Mouse (Mus musculus): ENCODE results near the gene Smim6. TPM values are rescaled to one million over a fixed set of nuclear protein-coding genes. Genes with fewer than 3 reads are reported as not detected.

The Smim6 gene
- polyA plus RNA-seq, 1 experiment: not detected

- no peak for DNase-seq
- TF ChIP-seq CTCF (IDR thresholded peaks at IDR 0.05; ENCODE audit: borderline replicate concordance, insufficient read depth, low read depth, low read length) (no peak), POLR2A (IDR thresholded peaks at IDR 0.05; ENCODE audit: borderline replicate concordance, insufficient read depth, low read length) (no peak)
- Histone ChIP-seq H3K4me3 (replicated peaks; ENCODE audit: insufficient read depth, low read depth, low read length) (no peak overlapping the region), H3K27ac (ENCODE audit: insufficient read depth, low read length) (no peak overlapping the region), H3K4me1 (ENCODE audit: control insufficient read depth, insufficient read depth, low read length) (no peaks in the 10 kb centered on the region), H3K27me3 (ENCODE audit: control insufficient read depth, insufficient read depth, low read length) (no peaks in the 10 kb centered on the region)
- WGBS: 53% methylated on average over 3 of the region's 3 CpGs
Observed at GRCm38 (mm10) chr11:115931235-115931634, 19.4 kb downstream of the Smim6 start.

GRCm38 (mm10) chr11:115933108-115933746, 21.4 kb downstream of the Smim6 start, which contains the start of the genes Sap30bp and Recql5:
Gene Sap30bp, plus strand, starts transcription at chr11:115933282.
Gene Recql5, minus strand, starts transcription at chr11:115933477.
- peak within 1 kb of the TSS; percentile 8; the same call in 1 of the 2 replicates for H3K27ac ChIP-seq (ENCODE audit: insufficient read depth, low read length)
- H3K27me3 ChIP-seq (ENCODE audit: control insufficient read depth, insufficient read depth, low read length): no peaks in the 10 kb centered on the region
- WGBS: under 1% methylated on average over 28 of the region's 28 CpGs
- H3K4me1 ChIP-seq (ENCODE audit: control insufficient read depth, insufficient read depth, low read length): no peaks in the 10 kb centered on the region
- peak within 1 kb of the TSS; percentile 95 for H3K4me3 ChIP-seq (replicated peaks; ENCODE audit: insufficient read depth, low read depth, low read length)
- TF ChIP-seq CTCF (IDR thresholded peaks at IDR 0.05; ENCODE audit: borderline replicate concordance, insufficient read depth, low read depth, low read length) (no peak), POLR2A (IDR thresholded peaks at IDR 0.05; ENCODE audit: borderline replicate concordance, insufficient read depth, low read length) (peak; percentile 86; the same call in 1 of the 2 replicates)
- peak; percentile 98 for DNase-seq

- no peaks in the 10 kb centered on the region for H3K4me1 ChIP-seq (ENCODE audit: control insufficient read depth, insufficient read depth, low read length)
- under 1% methylated on average over 16 of the region's 16 CpGs for WGBS
- H3K27ac ChIP-seq (ENCODE audit: insufficient read depth, low read length): peak overlapping the region; percentile 8; the same call in 1 of the 2 replicates
- peak overlapping the region; percentile 95 for H3K4me3 ChIP-seq (replicated peaks; ENCODE audit: insufficient read depth, low read depth, low read length)
- no peak for DNase-seq
- H3K27me3 ChIP-seq (ENCODE audit: control insufficient read depth, insufficient read depth, low read length): no peaks in the 10 kb centered on the region
- TF ChIP-seq POLR2A (IDR thresholded peaks at IDR 0.05; ENCODE audit: borderline replicate concordance, insufficient read depth, low read length) (no peak), CTCF (IDR thresholded peaks at IDR 0.05; ENCODE audit: borderline replicate concordance, insufficient read depth, low read depth, low read length) (no peak)
Observed at GRCm38 (mm10) chr11:115933747-115934110, 21.9 kb downstream of the Smim6 start.

GRCm38 (mm10) chr11:115939690-115940329, 28.0 kb downstream of the Smim6 start:
- WGBS: 33% methylated on average over 6 of the region's 6 CpGs
- Histone ChIP-seq H3K4me3 (replicated peaks; ENCODE audit: insufficient read depth, low read depth, low read length) (no peak overlapping the region), H3K4me1 (ENCODE audit: control insufficient read depth, insufficient read depth, low read length) (no peaks in the 10 kb centered on the region), H3K27ac (ENCODE audit: insufficient read depth, low read length) (no peak overlapping the region), H3K27me3 (ENCODE audit: control insufficient read depth, insufficient read depth, low read length) (no peaks in the 10 kb centered on the region)
- peak; percentile 57 to 71 for DNase-seq
- TF ChIP-seq POLR2A (IDR thresholded peaks at IDR 0.05; ENCODE audit: borderline replicate concordance, insufficient read depth, low read length) (no peak), CTCF (IDR thresholded peaks at IDR 0.05; ENCODE audit: borderline replicate concordance, insufficient read depth, low read depth, low read length) (peak; percentile 63; the same call in 1 of the 2 replicates)

- TF ChIP-seq POLR2A (IDR thresholded peaks at IDR 0.05; ENCODE audit: borderline replicate concordance, insufficient read depth, low read length) (no peak), CTCF (IDR thresholded peaks at IDR 0.05; ENCODE audit: borderline replicate concordance, insufficient read depth, low read depth, low read length) (peak; percentile 28; the same call in 1 of the 2 replicates)
- 77% methylated on average over 7 of the region's 7 CpGs for WGBS
- no peak for DNase-seq
- H3K27ac ChIP-seq (ENCODE audit: insufficient read depth, low read length): no peak overlapping the region
- H3K27me3 ChIP-seq (ENCODE audit: control insufficient read depth, insufficient read depth, low read length): no peaks in the 10 kb centered on the region
- H3K4me1 ChIP-seq (ENCODE audit: control insufficient read depth, insufficient read depth, low read length): no peaks in the 10 kb centered on the region
- H3K4me3 ChIP-seq (replicated peaks; ENCODE audit: insufficient read depth, low read depth, low read length): no peak overlapping the region
Observed at GRCm38 (mm10) chr11:115941980-115942379, 30.2 kb downstream of the Smim6 start.

- DNase-seq: no peak
- H3K4me3 ChIP-seq (replicated peaks; ENCODE audit: insufficient read depth, low read depth, low read length): no peak overlapping the region
- TF ChIP-seq POLR2A (IDR thresholded peaks at IDR 0.05; ENCODE audit: borderline replicate concordance, insufficient read depth, low read length): no peak
- no peak for TF ChIP-seq CTCF (IDR thresholded peaks at IDR 0.05; ENCODE audit: borderline replicate concordance, insufficient read depth, low read depth, low read length)
- no peaks in the 10 kb centered on the region for H3K4me1 ChIP-seq (ENCODE audit: control insufficient read depth, insufficient read depth, low read length)
- no peak overlapping the region for H3K27ac ChIP-seq (ENCODE audit: insufficient read depth, low read length)
- 89% methylated on average over 8 of the region's 8 CpGs for WGBS
- no peaks in the 10 kb centered on the region for H3K27me3 ChIP-seq (ENCODE audit: control insufficient read depth, insufficient read depth, low read length)
Observed at GRCm38 (mm10) chr11:115945247-115945646, 33.4 kb downstream of the Smim6 start.

GRCm38 (mm10) chr11:115946221-115946828, 34.5 kb downstream of the Smim6 start:
- Histone ChIP-seq H3K4me1 (ENCODE audit: control insufficient read depth, insufficient read depth, low read length) (no peaks in the 10 kb centered on the region), H3K27ac (ENCODE audit: insufficient read depth, low read length) (no peak overlapping the region), H3K27me3 (ENCODE audit: control insufficient read depth, insufficient read depth, low read length) (no peaks in the 10 kb centered on the region), H3K4me3 (replicated peaks; ENCODE audit: insufficient read depth, low read depth, low read length) (no peak overlapping the region)
- WGBS: 72% methylated on average over 9 of the region's 9 CpGs
- TF ChIP-seq CTCF (IDR thresholded peaks at IDR 0.05; ENCODE audit: borderline replicate concordance, insufficient read depth, low read depth, low read length) (no peak), POLR2A (IDR thresholded peaks at IDR 0.05; ENCODE audit: borderline replicate concordance, insufficient read depth, low read length) (no peak)
- no peak for DNase-seq

Measured in cerebellum, adult 2 months (tissue).